Mouse (Mus musculus) thymus, postnatal 36 days (tissue): ENCODE measurements around the gene Mylk.
"Not testable (repeated sequence)": the region's sequence is repeated elsewhere in the genome, so short reads cannot be mapped to it uniquely, and the experiment has no call there.

Experiments
- DNase-seq, 2 experiments: peaks; one replicate each; pipeline ENCODE4 v3.0.0; 2022; ENCODE audit warnings: mixed read lengths in 2 of 2

Mylk gene

GRCm38 (mm10) chr16:34745065-34745585, at the start of gene Mylk:
TSS of gene Mylk (plus strand) at chr16:34745210.
- peak; percentile 20 to 23 for DNase-seq

GRCm38 (mm10) chr16:34698721-34699120, 46.3 kb upstream of the Mylk start:
- DNase-seq = not testable (repeated sequence)

GRCm38 (mm10) chr16:34700165-34700827, 44.7 kb upstream of the Mylk start:
- DNase-seq = peak; percentile 34 to 42

GRCm38 (mm10) chr16:34700828-34701216, 44.2 kb upstream of the Mylk start:
- no peak for DNase-seq

GRCm38 (mm10) chr16:34706019-34706418, 39.0 kb upstream of the Mylk start:
- no peak for DNase-seq

GRCm38 (mm10) chr16:34706487-34706946, 38.5 kb upstream of the Mylk start:
- DNase-seq = no peak

GRCm38 (mm10) chr16:34711481-34711880, 33.5 kb upstream of the Mylk start:
- no peak for DNase-seq

GRCm38 (mm10) chr16:34725156-34725555, 19.9 kb upstream of the Mylk start:
- no peak for DNase-seq

GRCm38 (mm10) chr16:34728610-34729009, 16.4 kb upstream of the Mylk start:
- DNase-seq = not testable (repeated sequence)

- DNase-seq = no peak
Measured at GRCm38 (mm10) chr16:34729371-34729770, 15.6 kb upstream of the Mylk start.

GRCm38 (mm10) chr16:34738656-34739233, 6.3 kb upstream of the Mylk start:
- DNase-seq = no peak

- no peak for DNase-seq
Measured at GRCm38 (mm10) chr16:34742930-34743329, 2.1 kb upstream of the Mylk start.

GRCm38 (mm10) chr16:34748081-34748720, 3.2 kb downstream of the Mylk start:
- no peak for DNase-seq

GRCm38 (mm10) chr16:34749536-34749935, 4.5 kb downstream of the Mylk start:
- DNase-seq = no peak

GRCm38 (mm10) chr16:34752026-34752425, 7.0 kb downstream of the Mylk start:
- no peak for DNase-seq

- DNase-seq = no peak
Measured at GRCm38 (mm10) chr16:34752977-34753376, 8.0 kb downstream of the Mylk start.

GRCm38 (mm10) chr16:34756991-34757390, 12.0 kb downstream of the Mylk start:
- DNase-seq = no peak

GRCm38 (mm10) chr16:34758205-34758604, 13.2 kb downstream of the Mylk start:
- no peak for DNase-seq

GRCm38 (mm10) chr16:34763959-34764591, 19.1 kb downstream of the Mylk start:
- DNase-seq = no peak

GRCm38 (mm10) chr16:34765666-34766065, 20.7 kb downstream of the Mylk start:
- DNase-seq = no peak

- DNase-seq = no peak
Measured at GRCm38 (mm10) chr16:34766193-34766592, 21.2 kb downstream of the Mylk start.

- DNase-seq = no peak
Measured at GRCm38 (mm10) chr16:34767443-34767842, 22.4 kb downstream of the Mylk start.

- no peak for DNase-seq
Measured at GRCm38 (mm10) chr16:34768436-34768835, 23.4 kb downstream of the Mylk start.
